Mouse (Mus musculus) layer of hippocampus, adult 2 months (tissue): Measurements from ENCODE around the gene Psph. TPM values are rescaled to one million over a fixed set of nuclear protein-coding genes. Genes with fewer than 3 reads are reported as not detected.
"Not testable (repeated sequence)": the region's sequence is repeated elsewhere in the genome, so short reads cannot be mapped to it uniquely, and the experiment has no call there.

Experiments used
- DNase-seq, 2 experiments: peaks; one replicate each; pipeline ENCODE4 v3.0.0; 2022; ENCODE audit warnings: low spot score in 2 of 2
- H3K27ac ChIP-seq: fragments of 200-600 bp; 2 replicates; pipeline ENCODE4 v1.8.1; 2022
- H3K4me3 ChIP-seq: fragments of 200-600 bp; 2 replicates; pipeline ENCODE4 v1.8.1; 2022; ENCODE audit warnings: mild to moderate bottlenecking
- CTCF ChIP-seq: fragments of 200-600 bp; conservative IDR thresholded peaks from 2 replicates; pipeline ENCODE4 v1.8.1; 2022; ENCODE audit warnings: antibody characterized with exemption, mild to moderate bottlenecking, moderate library complexity
- long read RNA-seq, 2 experiments: library from polyadenylated mRNA; stranded (forward); transcript quantifications; one replicate each; pipeline ENCODE4 v2.0.0; 2021; ENCODE audit warnings: borderline mapping rate in 2 of 2
- total RNA-seq, 2 experiments: library from RNA; stranded (reverse); gene quantifications; 2 replicates each; pipeline ENCODE4 v1.2.3; 2021

The Psph gene
- total RNA-seq: 10 to 100 TPM; 27.7 to 28.5 TPM
- long read RNA-seq, experiment 1, partial matches to known transcripts: 25 of 42 reads
- long read RNA-seq, experiment 1, other reads (novel, unspliced or antisense): 13 of 42 reads
- long read RNA-seq, experiment 2, transcript Psph-201 (8 exons, 1,733 nt): major isoform, 6 of 57 reads
- long read RNA-seq, experiment 2, partial matches to known transcripts: 38 of 57 reads
- long read RNA-seq, experiment 2, other reads (novel, unspliced or antisense): 13 of 57 reads

DNA sequence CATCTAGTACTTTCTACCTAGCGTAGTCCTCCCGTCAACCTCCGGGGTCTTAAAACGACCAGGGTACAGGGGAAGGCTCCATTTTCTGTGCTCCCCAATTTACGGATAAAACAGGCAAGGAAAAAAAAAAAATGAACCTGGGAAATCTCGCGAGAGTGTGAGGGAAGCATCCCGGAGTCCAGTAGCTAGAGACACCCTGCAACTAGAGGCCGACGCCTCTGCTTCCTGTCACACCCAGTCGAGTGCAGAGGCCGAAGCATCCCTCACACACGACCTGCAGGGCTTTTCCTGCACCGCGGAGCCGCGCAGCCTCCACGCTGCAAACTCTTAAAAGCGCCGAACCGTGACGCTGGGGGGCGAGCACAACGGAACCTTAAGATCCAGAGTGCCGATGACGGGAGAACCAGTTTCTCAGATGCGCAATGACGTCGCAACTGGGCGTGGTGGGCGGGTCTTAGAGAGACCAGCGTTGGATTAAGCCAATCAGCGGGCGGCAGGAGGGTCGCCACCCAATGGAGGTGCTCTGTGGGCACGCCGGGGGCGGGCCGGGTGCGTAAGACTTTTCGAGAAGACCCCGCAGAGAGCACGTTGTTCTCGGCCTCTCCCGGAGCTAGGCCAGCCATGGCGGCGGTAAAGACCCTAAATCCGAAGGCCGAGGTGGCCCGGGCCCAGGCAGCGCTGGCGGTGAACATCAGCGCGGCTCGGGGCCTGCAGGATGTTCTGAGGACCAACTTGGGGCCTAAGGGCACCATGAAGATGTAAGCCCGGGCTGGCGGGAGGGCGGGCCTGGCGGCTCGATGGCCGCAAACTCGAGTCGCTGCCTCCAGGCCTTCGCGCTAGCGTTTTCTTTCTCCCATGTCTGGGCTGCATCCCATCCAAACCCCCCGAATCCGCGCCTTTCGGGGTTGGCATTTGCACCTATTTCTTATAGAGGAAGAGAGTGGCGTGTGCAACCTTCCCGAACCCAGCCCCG lies at the start of gene Psph:
Gene Psph, minus strand, starts transcription at position 632 of the 973 bp plus-strand sequence.
- DNase-seq: peak; percentile 96 to 97
- peak within 1 kb of the TSS; percentile 98 for H3K27ac ChIP-seq
- H3K4me3 ChIP-seq: peak within 1 kb of the TSS; percentile 96
- TF ChIP-seq CTCF: peak; percentile 29

DNA sequence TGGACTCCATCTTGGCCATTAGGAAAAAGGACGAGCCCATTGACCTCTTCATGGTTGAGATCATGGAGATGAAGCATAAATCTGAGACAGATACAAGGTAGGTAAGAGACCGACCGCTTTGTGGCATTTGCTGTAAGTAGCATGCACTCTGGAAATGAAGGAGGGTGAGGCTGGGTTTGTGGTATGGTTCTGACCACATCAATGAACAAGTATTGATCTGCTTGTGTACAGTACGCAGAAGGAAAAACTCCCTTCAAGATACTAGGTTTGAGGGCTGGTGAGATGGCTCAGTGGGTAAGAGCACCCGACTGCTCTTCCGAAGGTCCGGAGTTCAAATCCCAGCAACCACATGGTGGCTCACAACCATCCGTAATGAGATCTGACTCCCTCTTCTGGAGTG lies 3.3 kb upstream of the Psph start:
- not testable (repeated sequence) for H3K4me3 ChIP-seq, H3K27ac ChIP-seq, DNase-seq

DNA sequence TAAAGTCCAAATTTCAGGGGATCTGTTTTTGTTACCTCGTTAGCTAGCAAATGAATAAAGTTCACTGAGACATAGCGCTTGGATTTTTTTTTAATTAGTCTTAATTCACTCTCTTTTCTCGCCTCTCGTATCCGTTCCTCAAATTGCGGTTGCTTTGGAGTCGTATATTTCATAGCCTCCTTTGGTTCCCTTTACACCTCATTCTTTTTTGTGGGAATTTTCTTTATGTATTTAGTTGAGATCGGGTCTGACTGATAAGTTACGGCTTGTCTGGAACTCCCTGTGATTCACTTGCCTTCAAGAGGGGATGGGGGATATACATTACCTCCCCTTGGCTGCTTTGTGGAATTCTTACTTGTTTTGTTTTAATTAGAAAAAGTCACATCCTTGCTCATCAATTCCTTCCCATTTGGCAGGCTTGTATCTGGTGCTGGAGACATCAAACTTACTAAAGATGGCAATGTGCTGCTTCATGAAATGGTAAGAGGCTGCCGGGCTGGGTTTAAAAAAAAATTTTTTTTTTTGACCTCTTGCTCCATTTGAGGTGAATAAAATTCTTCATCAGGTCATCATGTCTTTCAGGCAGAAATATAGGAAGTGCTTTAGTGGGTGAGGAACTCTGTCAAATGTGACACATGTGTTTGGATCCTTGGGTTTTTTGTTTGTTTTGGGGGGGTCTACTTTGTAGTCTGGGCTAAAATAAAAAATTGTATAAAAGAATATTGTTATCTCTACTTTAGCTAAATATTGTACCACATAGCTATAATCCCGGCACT lies 757 bp upstream of the Psph start:
- no peak for TF ChIP-seq CTCF
- DNase-seq: no peak
- peak overlapping the region; percentile 96 for H3K4me3 ChIP-seq
- peak overlapping the region; percentile 98 for H3K27ac ChIP-seq

DNA sequence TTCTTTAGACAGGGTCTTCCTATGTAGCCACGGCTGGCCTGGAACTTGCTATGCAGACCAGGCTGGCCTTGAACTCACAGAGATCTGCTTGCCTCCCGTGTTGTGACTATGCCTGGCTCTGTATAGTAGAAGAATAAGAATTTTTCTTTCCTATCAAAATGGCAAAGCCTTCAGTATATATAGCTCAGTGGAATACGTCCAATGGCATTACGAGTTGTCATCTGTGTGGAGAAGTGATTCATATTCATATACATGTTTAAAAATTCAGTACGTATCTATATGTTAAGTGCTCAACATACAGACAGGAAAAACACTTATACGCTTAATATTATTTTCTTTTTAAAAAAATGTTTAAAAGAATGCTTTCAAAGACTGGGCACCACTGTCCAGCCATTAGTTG lies 1.1 kb downstream of the Psph start:
- no peak for TF ChIP-seq CTCF
- peak overlapping the region; percentile 98 for H3K27ac ChIP-seq
- no peak for DNase-seq

DNA sequence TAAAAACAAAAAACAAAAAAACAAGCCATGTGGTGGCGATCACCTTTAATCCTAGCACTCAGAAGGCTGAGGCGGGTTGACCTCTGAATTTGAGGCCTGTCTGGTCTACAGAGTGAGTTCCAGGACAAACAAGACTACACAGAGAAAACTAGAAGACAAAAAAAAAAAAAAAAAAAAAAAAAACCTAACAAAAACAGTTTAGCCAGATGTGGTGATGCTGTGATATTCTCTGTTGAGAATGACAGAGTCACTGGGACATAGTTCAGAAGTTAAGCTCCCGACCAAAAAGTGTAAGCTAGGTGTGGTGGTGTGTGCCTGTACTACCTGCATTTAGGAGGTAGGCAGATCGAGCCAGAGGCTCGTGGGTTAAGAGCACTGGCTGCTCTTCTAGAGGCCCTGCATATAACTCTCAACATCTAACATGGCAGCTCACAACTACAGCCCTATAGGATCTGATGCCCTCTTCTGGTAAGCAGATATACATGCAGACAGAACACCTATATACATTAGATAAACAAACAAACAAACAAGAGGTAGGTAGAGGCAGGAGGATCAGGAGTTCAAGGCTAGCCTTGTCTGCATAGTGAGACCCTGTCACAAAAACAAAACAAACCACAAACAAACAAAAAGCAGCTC lies 1.9 kb downstream of the Psph start:
- H3K27ac ChIP-seq: no peak overlapping the region
- no peak; the same call in 1 of the 2 replicates for TF ChIP-seq CTCF
- no peak for DNase-seq
- H3K4me3 ChIP-seq: no peak overlapping the region

More for the DNA sequence above, 1.1 kb downstream of the Psph start:
- H3K4me3 ChIP-seq: peak overlapping the region; percentile 96

DNA sequence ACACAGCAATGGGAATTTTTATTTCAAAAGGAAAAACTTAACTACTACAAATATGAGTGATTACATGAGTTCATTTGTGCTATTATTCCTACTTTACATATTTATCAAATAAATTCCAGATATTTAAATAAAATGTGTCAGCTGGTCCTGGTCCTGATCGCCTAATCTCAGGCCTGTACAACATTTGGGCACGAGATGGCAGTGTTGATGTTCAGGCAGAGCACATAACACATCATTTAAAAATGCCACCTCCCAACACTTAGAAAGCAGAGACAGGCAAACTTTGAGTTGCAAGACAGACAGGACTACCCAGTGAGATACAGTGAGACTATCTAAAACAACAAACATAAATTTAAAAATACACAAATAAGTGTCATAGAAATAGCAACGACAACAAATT lies 5.0 kb downstream of the Psph start:
- DNase-seq: peak in 1 of 2 experiments; percentile 26
- TF ChIP-seq CTCF: peak; percentile 76
- H3K4me3 ChIP-seq: no peak overlapping the region
- H3K27ac ChIP-seq: no peak overlapping the region

DNA sequence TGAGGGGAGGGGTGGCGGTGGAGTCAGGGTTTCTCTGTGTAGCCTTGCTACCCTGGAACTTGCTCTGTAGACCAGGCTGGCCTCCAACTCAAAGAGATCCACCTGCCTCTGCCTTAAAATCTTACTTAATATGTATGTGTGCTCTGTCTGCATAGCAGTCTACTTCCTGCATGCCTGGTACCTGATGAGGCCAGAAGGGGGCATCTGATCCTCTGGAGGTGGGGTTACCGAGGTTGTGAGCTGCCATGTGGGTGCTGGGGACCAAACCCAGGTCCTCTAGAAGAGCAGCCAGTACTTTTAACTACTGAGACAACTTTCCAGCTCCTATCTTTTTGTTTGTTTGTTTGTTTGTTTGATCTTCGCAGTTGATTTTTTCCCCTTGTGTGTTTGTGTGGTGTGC lies 7.1 kb downstream of the Psph start:
- TF ChIP-seq CTCF: 0 out of 2 replicates have a peak, but pooled peaks have one; percentile 19
- H3K27ac ChIP-seq: no peak overlapping the region
- DNase-seq: no peak

DNA sequence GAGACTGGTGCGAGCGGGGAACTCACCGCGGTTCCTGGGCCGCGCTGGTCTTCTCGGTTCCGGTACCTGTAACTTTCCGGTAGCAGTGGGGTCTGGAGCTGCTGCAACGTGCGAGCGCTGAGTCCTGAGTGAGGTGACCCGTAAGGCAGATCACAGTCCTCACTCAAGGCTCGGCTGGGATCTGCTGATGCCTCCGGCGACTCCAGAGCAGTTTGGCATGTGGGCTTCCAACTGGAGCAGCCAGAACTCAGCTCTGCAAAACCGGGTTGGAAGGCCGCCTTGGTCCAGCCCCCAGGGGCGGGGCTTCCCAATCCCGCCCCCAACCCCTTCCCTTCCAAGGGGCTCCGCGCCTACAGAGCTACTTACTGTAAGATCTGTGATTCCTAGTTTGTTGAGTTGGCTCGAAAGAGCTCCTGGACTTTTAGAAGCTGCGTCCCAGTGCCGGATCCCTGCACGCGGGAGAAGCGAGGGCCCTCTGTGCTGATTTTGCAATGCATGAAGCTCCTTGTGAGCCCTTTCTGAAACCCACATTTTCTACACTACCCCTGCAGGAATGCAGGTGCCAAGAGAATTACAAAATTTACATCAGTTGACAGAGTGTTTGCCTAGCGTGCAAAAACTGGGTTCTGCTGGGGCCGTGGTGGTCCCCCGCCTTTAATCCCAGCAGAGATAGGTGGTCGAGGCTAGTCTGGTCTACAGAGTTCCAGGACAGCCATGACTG lies 8.1 kb downstream of the Psph start:
- peak; percentile 82 to 85 for DNase-seq
- no peak for TF ChIP-seq CTCF
- Histone ChIP-seq H3K27ac (peak overlapping the region; percentile 81), H3K4me3 (peak overlapping the region; percentile 60)

More for the DNA sequence above, 7.1 kb downstream of the Psph start:
- H3K4me3 ChIP-seq: no peak overlapping the region

DNA sequence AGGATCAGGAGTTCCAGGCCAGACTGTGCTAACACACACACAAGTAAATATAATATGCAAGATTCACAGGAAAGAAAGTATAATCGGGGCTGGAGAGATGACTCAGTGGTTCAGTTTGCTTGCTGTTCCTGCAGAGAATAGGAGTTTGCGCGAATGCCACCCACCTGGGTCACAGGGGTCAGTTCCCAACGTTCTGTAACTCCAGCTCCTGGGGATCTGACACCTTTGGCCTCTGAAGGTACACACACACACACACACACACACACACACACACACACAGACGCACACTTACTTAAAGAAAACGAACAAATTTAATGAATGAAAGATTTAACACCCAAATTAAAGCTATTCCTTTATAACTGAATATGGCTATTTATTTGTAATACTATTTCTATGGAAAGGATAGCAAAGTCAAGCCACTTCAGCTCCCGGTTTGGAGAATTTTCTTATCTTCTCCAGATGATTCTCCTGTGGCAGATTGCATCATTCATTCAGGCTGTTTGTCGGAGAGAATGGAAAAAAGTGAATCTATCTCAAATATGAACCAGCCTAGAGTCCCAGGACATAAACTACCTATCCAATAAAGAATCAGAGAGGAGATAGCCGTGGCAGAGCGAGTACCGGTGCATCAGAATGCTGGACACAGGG lies 8.8 kb downstream of the Psph start:
- peak overlapping the region; percentile 81 for H3K27ac ChIP-seq
- H3K4me3 ChIP-seq: peak overlapping the region; percentile 60
- no peak for TF ChIP-seq CTCF
- no peak for DNase-seq

DNA sequence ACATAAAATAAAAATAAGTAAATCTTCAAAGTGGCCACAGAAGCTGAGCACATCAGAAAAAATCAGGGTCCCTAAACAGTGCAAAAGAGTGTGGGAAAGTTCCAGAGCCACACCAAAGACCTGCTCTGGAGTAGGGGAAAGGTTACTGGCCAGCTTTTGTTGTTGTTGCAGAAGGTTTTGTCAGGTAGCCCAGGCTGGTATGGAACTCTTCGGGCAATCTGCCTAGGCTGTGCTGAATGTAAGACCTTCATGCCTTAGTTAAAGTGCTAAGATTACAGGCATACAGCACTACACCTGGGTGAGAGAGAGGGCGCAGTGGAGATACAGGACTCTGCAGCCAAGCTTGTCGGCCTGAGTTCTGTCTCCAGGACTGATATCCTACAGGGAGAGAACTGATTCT lies 12.6 kb downstream of the Psph start:
- TF ChIP-seq CTCF: no peak
- Histone ChIP-seq H3K27ac (no peak overlapping the region), H3K4me3 (no peak overlapping the region)
- no peak for DNase-seq

DNA sequence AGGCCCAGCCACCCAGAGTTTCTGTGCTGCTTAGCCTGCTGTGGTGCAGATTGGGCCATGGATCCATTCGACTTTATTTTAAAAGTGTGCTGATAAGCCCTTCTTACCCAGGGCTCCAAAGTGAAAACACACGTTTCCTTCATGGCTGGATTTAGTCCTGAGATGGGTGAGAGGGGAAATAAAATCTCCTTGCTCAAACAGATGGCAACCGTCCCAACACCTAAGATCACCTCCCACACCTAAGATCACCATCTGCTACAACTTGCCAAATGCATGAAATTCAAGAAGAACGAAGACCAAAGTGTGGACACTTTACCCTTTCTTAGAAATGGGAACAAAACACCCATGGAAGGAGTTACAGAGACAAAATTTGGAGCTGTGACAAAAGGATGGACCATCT lies 13.9 kb downstream of the Psph start:
- not testable (repeated sequence) for DNase-seq, H3K4me3 ChIP-seq, H3K27ac ChIP-seq
